Mouse (Mus musculus): Measurements from ENCODE around the gene Cdkn2b. TPM values are rescaled to one million over a fixed set of nuclear protein-coding genes. Genes with fewer than 3 reads are reported as not detected.

The Cdkn2b gene
- not detected in 2 replicates for total RNA-seq (2014; fragmentation: Nextera tagmentation)
- not detected in 2 replicates for total RNA-seq (2017)

GRCm38 (mm10) chr4:89310491-89311254 is at the start of gene Cdkn2b:
Gene Cdkn2b, minus strand, starts transcription at chr4:89311039.
- ATAC-seq (replicated peaks; ENCODE audit: poor library complexity, severe bottlenecking): peak; percentile 85

GRCm38 (mm10) chr4:89360349-89360748 is 49.5 kb upstream of the Cdkn2b start:
- no peak for ATAC-seq (replicated peaks; ENCODE audit: poor library complexity, severe bottlenecking)

DNA sequence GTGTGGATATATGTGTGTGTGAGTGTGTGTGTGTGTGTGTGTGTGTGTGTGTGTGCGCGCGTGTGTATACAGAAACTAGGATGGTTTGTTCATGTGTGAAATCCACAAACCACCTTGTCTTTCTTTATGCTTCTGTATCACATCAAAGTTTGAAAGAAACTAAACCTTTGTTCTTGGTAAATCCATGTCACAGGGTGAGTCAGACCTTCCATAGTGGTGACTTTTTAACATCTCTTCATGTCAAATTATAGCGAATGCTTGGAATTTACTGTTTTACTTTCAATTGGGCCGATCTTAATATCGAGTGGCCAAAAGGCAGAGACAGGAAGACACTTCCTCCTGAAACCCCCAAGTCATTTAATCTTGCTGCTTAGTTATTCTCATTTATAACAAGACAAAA is 48.7 kb upstream of the Cdkn2b start:
- no peak for ATAC-seq (replicated peaks; ENCODE audit: poor library complexity, severe bottlenecking)

GRCm38 (mm10) chr4:89353935-89354334 is 43.1 kb upstream of the Cdkn2b start:
- ATAC-seq (replicated peaks; ENCODE audit: poor library complexity, severe bottlenecking): peak; percentile 50; the same call in 1 of the 2 replicates

DNA sequence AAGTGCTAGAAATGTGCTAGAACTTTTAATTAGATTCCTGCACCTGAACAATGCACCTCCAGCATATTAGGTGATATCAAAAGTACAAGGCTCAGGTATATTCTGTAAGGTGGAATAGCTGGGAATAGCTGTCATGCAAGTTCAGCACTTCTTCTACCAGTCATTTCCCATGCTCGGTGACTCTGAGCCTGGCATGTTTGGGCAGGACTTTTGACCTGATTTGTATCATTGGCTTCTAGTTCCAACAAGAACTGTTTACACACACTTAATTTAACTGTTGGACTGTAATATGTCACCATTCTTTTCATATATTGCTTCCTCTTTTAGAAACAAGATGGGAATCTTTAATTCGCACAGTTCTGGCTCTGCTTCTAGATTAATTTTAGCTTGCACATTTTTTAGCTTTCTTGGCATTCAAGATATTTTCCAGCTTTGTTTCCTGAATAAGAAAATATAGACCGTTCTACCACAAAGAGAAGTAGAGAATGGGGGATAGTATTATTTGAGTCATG is 42.3 kb upstream of the Cdkn2b start:
- ATAC-seq (replicated peaks; ENCODE audit: poor library complexity, severe bottlenecking): no peak

GRCm38 (mm10) chr4:89351474-89351873 is 40.6 kb upstream of the Cdkn2b start:
- peak; percentile 44 for ATAC-seq (replicated peaks; ENCODE audit: poor library complexity, severe bottlenecking)

DNA sequence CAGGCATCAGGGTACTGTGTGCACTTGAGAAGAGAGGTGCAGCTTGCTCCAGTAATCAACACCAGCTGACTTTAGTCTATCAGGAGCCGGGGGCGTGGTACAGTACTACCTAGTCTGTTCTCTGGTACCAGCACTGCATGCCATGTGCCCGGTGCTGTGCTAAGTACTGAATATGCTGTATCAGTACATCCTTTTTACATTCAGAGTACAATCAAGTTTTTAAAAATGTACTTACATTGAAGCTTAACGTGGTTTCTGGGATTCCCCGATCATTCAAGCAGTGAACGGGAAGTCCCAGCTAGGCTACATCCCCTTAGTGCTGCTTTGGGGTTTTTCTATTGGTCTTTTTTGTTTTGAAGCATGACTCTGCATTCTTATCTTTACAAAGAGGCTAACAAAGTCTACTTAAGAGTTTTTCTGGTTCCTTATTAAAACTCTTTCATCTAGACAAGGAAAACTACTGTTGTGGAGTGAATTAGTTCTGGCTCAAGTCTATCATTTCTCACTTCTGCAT is 40.2 kb upstream of the Cdkn2b start:
- ATAC-seq (replicated peaks; ENCODE audit: poor library complexity, severe bottlenecking): peak; percentile 55

GRCm38 (mm10) chr4:89350391-89350790 is 39.6 kb upstream of the Cdkn2b start:
- no peak for ATAC-seq (replicated peaks; ENCODE audit: poor library complexity, severe bottlenecking)

DNA sequence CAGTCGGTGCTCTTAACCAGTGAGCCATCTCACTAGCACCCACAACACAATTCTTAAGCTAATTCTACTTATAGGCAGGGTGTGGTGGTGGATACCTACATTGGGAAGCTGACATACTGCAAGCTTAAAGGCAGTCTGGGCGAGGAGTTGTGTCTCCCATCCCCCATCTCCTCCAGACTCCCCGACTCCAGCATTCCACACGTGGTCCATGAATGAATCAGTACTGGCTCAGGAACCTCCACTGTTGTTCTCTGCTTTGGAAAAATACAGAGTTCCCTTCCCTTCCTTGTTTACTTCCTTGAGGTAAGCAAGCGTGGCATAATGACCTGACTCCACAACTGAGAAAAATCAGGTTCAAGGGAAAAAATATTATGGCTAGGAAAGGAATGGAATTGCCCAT is 38.0 kb upstream of the Cdkn2b start:
- no peak for ATAC-seq (replicated peaks; ENCODE audit: poor library complexity, severe bottlenecking)

GRCm38 (mm10) chr4:89313461-89313860 is 2.6 kb upstream of the Cdkn2b start:
- ATAC-seq (replicated peaks; ENCODE audit: poor library complexity, severe bottlenecking): peak; percentile 40; the same call in 1 of the 2 replicates

GRCm38 (mm10) chr4:89309996-89310395 is 843 bp downstream of the Cdkn2b start:
- no peak for ATAC-seq (replicated peaks; ENCODE audit: poor library complexity, severe bottlenecking)

GRCm38 (mm10) chr4:89308001-89308400 is 2.8 kb downstream of the Cdkn2b start:
- no peak for ATAC-seq (replicated peaks; ENCODE audit: poor library complexity, severe bottlenecking)

- ATAC-seq (replicated peaks; ENCODE audit: poor library complexity, severe bottlenecking): peak; percentile 31; the same call in 1 of the 2 replicates
Measured at GRCm38 (mm10) chr4:89306798-89307365, 4.0 kb downstream of the Cdkn2b start.

- no peak for ATAC-seq (replicated peaks; ENCODE audit: poor library complexity, severe bottlenecking)
Measured at GRCm38 (mm10) chr4:89305691-89306090, 5.1 kb downstream of the Cdkn2b start.

DNA sequence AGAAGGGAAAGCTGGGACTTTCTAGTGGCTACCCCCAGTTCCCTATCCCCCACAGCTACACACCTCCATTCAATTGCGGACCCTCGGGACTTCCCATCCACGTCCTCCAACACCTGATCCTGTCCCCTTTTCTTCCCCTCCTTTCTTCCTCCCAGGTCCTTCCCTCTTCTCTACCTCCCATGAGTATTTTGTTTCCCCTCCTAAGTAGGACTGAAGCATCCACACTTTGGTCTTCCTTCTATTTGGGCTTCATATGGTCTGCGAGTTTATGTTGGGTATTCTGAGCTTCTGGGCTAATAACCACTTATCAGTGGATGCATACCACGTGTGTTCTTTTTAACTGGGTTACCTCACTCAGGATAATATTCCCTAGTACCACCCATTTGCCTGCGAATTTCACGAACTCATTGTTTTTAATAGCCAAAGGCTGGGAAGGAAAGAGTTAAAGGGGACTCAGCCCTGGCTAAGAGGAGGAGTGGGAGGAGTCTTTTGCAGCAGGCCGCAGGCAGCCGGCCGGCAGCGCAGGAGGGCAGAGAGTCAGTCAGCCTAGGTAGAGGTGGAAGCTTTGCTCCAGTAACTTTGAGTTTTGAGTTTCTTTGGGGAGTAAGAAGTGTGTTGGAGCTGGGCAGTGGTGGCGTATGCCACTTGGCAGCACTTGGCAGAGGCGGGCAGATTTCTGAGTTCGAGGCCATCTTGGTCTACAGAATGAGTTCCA is 7.4 kb downstream of the Cdkn2b start:
- no peak for ATAC-seq (replicated peaks; ENCODE audit: poor library complexity, severe bottlenecking)

DNA sequence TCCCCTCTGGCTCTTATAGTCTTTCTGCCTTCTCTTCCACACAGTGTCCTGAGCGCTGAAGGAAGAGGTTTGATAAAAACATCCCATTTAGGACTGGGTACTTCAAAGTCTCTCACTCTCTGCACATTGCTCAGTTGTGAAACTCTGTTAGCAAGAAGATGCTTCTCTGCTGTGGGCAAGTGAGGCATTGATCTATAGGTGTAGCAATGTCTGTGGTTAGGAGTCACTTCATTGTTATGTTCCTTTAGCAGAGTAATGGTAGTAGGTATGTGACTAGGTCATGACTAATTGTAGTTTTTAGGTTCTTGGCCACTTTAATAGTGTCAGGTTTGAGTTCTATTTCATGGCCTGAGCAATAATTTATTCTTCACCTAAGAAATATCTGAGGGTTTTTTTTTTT is 8.7 kb downstream of the Cdkn2b start:
- peak; percentile 53 for ATAC-seq (replicated peaks; ENCODE audit: poor library complexity, severe bottlenecking)

- no peak for ATAC-seq (replicated peaks; ENCODE audit: poor library complexity, severe bottlenecking)
Measured at GRCm38 (mm10) chr4:89299721-89300120, 11.1 kb downstream of the Cdkn2b start.

DNA sequence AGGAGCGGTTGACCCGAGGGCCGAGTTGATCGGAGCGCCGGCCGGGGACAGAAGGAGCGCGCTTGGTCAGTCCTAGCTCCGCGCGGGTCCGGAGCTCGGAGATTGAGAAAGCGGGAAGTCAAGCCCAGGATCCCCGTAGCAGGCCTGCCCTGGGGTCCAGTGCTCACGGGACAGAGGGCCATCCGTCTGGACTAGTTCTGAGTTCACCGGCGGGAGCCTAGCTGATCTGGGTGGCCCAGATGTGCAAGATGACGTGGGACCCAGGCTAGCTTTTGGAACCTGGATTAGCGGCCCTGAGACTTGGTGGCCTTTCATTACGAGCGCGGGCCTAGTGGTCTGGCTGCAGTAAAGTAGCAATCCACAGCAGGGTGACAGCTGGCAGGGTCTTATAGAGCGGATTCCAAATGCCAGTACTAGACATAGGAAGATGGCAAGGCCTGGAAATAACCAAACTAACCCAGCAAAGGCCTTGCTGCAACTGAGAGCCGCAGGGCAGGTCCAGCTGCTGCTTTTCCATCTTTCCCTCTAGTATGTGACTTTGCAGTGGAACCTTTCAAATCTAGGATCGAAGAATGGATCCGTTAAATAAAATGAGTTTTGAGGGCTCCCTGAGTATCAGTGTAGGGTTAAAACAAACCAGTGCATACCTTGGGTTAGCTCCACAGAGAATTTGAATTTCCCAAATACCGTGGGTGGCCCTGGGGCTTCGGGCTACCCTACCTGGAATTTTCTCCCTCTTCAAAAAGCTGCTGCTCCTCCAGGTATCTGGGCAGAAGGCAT is 15.2 kb downstream of the Cdkn2b start:
- peak; percentile 41 for ATAC-seq (replicated peaks; ENCODE audit: poor library complexity, severe bottlenecking)

DNA sequence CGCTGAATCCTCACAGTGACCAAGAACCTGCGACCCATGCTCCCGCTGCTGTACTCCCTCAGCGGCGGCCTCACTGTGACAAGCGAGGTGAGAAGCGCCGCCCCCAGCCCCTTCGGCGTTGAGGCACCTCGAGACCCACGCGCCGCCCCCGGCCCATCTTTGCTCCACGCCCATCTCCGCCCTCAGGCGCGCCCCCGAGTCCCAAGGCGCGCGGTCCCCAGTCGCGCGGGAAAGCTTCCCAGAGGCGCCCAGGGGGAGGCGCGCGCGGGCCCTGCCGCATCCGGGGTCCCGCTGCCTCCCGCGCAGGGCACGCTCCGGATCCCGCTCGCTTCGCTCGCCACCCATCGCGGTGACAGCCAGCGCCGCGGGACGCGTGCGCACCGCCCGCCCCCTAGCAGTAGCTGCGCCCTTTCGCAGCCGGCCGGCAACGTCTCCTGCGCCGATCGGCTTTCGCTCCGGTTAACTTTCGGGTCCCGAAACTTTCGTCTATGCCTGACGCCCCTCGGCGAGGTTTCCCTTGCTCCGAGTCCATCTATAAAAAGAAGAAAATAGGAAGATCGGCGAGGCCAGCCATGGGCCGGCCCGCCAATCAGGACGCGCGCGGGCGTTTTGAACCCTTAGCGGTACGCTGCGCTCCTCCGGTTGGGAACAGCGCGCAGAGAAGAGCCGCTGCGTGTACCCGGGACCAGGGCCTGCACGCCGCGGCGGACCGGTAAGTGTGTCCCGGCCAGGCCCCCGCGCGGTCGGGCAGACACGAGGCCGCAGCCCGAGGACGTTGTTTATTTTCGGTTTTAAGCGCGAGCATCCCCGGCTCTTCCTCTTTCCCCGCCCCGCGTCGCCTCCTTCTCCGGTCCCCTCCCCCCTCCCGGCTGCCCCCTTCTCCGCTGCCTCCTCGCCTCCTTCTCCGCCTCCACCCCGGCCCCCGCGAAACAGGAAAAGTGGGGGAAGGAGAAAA is 16.1 kb downstream of the Cdkn2b start, which contains the start of gene Cdkn2a:
Gene Cdkn2a (minus strand): TSS at position 168 of the 955 bp plus-strand sequence.
- ATAC-seq (replicated peaks; ENCODE audit: poor library complexity, severe bottlenecking): peak; percentile 65
